Mouse (Mus musculus): Measurements from ENCODE around the gene Tns1.

Tns1 gene

DNA sequence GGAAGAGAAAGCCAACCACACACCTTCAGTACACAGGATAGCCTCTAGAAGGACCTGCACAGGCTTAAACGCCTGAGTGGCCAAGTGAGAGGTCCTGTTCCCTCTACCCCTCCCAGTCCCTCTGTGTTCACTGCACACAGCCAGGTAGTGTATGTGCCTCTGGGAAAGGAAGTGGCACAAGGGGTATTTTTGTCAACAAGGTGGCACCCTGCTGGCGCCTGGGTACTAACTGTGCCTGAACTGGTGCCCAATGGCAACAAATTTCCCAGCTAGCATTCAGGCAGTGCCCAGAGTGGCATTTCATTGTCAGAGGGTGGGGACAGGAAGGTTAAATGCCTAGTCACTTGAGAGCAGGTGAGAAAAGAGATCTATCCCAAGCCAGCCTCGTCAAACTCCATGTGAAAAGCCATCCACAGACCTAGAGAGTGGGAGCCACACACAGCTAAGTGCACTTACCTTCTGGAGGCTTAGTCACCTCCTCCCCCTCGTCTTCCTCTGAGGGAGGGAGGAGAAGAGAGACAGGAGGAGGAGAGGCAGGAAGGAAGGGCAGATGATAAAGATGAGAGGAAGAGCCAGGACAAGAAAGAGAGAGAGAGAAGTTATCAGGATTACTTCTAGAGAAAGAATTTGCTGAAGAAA lies 188.7 kb downstream of the Tns1 start:
- DNase-seq (ENCODE audit: low read depth, low spot score), result no peak

DNA sequence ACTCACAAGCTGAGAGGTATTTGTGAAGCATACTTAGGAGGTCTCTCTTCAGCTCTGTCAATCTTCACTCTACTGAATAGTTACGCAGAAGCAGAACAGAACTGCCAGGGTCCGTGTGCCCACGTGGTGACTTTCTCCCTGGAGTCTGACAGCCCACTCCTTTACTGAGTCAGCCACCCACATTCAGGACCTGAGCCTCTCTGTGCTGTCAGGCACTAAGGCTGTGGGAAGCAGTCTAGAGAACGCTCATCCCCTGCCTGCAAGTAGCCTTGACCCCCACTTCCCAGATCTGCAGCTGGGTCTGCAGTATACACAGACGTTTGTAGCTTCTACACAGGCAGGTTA lies 191.1 kb downstream of the Tns1 start:
- DNase-seq (ENCODE audit: low read depth, low spot score), result no peak

DNA sequence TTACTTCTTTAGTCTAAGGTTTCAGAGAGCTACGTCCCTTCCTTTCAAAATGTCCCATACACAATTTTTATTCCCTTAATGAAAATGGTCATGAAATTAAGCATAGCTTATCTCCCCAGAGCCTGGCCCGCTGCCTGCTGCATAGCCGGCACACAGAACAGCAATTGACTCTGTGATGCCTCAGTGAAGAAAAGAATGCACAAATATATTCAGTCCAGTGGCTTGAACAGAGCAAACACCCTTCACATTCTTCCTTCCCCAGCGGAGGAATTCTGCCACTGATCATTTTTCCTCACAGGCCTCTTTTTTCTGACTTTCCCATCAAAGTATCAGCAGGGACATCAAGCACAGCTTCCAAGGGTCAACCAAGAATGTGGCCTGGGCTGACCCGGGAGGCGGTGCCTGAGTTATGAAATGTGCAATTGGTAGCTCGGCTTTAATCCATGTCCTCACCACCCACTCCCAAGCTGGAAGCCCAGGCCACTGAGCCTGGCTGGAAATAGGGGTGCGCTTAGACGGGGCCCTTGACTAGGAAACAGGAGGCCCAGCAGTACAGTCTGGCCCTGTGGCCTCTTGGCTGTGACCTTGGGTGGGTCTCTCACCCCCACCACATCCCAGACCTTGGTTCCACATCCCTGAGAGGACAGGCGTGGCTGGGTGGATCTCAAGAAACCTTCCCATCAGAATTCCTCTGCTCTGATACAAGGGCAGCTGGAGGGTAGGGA lies 191.7 kb downstream of the Tns1 start:
- no peak for DNase-seq (ENCODE audit: low read depth, low spot score)

DNA sequence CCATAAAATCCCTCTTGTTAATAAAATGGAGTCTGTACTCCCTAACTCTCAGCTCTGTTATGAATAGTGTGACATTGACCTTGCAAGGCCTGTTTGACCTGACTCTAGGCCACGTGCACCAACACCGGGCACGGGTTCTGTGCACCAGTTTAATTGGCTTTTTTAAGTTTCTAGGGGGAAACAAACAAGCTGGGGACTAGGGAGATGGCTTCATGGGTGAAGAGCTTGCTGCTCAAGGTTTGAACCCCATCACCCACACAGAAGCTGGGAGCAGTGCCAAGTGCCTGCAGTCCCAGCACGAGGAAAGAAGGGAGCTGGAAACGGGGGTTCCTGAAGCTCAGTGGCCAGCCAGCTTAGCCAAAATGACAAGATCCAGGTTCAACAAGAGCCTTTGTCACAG lies 192.4 kb downstream of the Tns1 start:
- DNase-seq (ENCODE audit: low read depth, low spot score), result no peak

DNA sequence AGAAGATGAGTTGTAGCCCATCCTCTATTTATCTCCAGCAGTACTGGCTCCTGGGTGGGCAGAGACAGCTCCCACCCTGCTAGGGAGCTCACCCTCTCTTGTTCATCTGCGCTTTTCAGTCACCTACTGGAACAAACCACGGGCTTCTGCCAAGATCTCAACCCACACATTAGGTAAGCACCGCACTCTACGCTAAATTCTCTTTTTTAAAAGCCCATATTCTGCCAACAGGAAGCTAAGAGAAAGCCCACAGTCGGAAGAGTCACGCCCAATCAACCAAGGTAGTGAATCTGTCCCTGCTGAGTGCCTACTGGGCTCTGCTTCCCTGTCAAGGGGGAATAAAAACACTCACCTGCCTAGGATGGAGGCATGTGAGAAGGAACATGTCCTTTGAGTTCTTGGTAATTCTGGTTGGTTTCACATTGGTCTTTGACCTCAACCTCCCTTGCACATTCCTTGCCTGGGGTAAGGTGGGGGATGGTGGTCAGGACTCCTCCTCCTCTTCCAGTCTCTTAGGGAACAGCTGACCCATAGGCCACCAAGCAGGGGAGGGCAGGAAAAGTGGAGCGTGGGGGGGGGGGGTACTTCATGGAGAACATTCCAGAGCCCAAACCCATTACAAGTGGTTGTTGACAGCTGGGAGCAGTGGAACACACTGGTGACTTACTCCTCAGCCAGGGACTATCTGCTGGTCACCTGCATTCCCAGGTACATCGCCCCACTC lies 193.7 kb downstream of the Tns1 start:
- DNase-seq (ENCODE audit: low read depth, low spot score), result no peak

DNA sequence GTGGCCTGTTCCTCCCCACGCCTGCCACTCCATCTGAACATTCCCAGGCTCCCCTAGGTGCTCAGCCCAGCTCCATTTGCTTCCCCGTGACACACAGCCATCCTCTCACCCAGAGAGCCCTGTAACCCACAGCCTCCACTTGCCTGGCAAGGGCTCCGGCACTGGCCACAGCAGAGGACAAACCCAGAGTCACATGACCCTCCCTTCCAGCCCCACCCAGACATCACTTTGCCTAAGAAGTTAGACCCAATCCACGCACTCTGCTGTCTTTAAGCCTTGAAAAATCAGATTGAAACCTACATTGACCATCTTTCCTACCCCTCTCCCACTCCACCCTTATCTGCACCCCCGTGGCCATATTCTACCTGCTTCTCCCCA lies 194.3 kb downstream of the Tns1 start:
- DNase-seq (ENCODE audit: low read depth, low spot score), result no peak

DNA sequence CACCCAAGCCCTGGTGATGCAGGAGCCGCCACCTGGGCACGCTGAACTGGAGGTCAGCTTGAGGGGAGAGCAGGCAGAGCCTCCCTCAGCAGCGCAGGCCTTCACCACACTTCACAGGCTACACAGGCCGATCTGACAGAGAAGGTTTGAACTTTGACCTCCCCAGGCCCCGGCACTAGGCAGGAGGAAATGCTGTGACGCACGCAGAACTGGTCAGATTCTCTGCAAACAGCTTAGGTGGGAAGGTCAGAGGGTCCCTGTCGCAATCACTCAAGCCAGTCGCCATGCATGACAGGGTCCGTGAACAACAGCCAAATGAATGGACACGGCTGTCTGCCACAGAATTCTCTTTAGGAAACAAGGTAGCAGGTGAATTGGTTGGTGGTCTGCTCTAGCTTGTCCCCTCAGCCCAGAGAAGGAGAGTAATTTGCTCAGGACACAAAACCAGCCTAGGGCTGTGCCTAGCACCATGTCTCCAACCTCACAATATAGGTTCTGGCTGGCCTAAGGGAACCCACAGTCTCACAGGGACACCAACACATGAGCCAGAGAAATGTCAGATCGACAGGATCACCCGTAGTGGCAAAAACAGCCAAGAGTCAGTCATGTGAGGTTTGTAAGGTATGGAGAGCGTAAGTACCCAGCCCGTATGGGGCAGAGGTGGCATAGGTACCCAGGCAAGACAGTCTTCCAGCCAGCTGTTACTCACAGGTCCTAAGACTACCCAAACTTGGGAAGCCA lies 194.9 kb downstream of the Tns1 start:
- DNase-seq (ENCODE audit: low read depth, low spot score), result no peak

DNA sequence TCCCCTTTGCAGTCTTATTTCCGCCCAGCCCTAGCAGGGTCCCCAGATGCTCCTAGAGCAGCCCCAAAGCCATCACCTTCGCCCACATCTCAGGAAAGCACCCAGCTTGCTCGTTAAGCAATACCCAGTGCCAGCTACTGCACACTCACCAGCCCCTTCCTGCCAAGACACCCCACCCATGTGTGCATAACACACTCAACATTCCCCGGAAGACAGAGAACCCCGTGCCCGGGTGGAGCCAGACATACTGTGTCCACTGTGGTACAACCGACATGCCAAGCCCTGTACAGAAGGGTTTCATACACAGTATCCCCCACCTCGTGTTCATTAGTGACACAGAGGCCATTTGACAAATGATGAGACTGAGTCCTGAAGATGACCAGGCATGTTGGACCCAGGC lies 195.9 kb downstream of the Tns1 start:
- no peak for DNase-seq (ENCODE audit: low read depth, low spot score)

DNA sequence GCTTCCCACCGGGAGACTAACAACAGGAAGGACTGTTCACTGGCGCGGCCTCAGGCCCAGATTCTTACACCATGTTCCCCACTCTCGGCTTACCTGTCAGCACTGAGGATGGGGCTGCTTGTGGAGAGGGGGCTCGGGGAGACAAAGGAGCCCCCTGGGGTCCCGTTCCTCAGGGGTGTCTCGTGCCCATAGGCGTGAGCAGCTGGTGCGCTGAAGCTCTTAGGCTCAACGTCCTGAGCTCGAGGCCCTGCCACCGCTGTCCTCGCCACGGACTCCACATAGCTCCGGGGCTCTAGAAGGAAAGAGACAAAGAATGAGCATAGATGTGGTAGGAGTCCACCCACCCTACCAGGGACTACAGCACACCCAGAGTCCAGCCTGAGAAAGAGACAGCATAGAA lies 196.4 kb downstream of the Tns1 start:
- DNase-seq (ENCODE audit: low read depth, low spot score), result no peak

DNA sequence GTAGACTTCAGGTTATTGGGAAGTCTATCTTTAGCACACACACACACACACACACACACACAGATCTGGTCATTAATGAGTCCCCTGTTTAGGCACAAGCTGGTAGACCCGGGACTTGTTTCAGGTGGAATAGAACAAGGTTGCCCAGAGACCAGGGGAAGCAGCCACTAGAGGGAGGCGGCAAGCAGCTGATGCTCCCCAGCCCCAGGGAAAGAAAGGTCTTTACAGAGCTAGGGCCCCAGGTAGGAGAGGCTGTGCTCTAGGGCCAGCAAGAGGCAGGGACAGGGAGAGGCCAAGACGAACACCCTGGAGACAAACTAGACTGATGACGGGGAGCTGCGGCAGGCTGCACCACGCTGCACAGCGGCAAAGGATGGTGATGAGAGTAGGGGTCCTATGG lies 198.0 kb downstream of the Tns1 start:
- no peak for DNase-seq (ENCODE audit: low read depth, low spot score)

DNA sequence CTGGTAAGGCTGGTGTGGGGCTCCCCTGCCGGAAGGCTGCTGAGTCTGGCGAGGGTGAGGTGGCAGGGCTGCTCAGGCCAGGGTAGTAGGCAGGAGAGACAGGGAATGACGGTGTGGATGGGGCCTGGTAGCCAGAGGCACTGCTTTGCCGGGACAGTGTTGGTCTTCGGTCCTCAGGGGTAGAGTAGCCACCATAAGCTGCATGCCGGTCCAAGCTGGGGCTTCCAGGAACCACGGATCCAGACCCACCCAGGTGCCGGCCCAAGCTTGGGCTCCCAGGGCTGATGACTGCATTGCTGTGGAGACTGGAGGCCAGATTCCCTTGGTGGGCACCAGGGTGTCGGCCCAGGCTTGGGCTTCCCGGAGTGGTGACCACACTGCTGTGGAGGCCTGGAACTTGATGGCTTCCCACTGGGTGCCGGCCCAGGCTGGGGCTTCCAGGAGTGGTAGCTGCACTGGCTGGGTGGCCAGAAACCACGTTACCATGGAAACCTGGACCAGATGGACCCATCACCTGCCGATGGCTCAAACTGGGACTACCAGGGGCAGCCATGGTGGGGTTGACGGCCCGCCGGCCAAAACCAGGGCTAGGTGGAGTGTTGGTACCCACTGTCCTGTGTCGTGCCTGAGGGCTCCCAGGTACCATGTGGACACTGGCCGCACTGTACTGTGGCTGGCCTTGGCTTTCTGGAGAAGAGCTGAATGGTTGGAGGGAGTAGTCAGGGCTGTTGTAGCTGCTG lies 199.2 kb downstream of the Tns1 start:
- no peak for DNase-seq (ENCODE audit: low read depth, low spot score)

DNA sequence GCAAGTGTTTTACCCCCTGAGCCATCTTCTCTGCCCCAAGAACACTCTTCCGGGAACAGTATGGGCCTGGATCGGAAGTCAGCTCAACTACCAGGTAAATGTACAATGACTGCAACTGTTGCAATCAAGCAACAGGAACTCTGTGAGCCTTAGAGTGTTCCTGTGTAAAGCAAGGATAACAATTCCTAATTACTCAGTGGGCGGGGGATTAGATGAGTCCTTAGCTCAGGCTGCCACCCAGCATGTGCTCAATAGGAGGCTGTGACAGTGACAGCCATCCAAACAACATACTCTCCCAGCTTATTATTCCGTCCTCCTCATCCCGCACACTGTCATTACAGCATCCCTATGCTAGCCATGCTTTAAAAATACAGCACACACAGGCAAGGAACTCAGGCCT lies 200.0 kb downstream of the Tns1 start:
- no peak for DNase-seq (ENCODE audit: low read depth, low spot score)

DNA sequence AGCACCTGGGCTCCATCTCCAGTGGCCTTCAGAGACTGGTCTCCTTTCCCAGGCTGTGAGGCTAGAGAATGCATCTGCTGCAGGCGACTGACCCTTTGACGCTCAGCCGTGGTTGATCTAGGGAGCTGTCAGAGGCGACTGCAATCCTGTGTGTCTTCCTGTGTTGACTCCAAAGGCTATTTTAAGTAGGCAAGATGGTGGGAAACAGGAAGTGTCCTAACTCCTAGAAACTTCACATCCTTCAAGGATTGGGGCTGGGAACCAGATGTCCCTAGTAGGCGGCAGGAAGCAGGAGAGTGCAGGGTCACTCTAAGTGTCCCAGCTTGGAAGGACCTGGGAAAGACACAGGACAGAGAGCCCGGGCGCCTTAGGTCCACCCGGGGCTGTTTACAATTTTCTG lies 201.1 kb downstream of the Tns1 start:
- DNase-seq (ENCODE audit: low read depth, low spot score), result no peak

DNA sequence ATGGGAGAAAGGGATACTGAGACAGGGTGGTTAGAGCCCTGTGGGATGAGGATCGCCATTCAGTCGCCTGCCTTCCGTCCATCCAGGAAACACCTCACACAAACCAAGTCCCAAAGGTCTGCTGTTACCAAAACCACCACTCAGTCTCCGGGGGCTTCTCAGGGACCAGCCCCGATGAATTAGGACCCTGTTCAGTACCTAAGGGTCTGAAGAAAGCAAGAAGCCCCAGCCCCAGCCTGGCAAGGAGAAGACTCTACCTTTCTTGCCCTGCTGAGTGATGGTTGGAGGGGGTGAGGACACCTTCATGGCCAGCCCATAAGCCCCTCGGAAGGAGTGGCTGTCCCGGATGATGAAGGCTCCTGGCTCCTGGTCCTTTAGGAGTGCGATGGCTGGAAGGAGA lies 203.5 kb downstream of the Tns1 start:
- DNase-seq (ENCODE audit: low read depth, low spot score), result no peak

DNA sequence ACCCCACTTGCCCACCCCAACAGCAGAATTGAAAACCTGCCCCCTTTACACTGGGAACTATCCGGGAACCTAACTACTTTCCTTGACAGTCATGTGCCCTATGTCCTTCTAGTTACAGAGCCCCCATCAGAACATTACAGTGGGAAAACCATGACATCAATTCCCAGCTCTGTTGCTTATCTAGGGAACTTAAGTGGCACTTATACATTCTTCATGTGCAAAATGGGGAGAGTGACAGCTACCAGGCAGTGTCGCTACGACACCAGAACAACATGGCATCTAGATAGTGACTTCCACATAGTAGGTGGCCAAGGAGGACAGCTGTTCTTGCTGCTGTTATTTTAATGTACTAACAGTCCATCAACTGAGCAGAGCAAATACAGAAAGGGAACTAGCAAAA lies 204.3 kb downstream of the Tns1 start:
- DNase-seq (ENCODE audit: low read depth, low spot score), result no peak

DNA sequence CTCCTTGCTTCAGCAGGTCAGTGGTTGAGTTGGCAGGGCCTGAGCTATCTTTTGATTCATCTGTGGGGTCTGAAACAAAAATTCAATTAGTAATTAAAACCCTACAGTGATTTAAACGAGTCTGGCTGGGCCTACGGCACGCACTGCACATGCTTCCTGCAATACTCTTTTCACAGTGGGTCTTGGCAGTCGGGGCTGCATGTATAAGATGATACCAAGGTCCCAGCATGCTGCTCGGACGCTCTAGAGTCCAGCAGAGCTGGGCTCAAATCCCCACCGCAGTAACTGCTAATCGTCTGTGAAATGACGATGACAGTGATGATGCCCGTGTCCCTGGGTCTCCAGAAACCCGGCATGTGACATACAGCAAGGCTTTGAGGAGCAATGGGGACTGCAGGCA lies 206.2 kb downstream of the Tns1 start:
- DNase-seq (ENCODE audit: low read depth, low spot score), result no peak

DNA sequence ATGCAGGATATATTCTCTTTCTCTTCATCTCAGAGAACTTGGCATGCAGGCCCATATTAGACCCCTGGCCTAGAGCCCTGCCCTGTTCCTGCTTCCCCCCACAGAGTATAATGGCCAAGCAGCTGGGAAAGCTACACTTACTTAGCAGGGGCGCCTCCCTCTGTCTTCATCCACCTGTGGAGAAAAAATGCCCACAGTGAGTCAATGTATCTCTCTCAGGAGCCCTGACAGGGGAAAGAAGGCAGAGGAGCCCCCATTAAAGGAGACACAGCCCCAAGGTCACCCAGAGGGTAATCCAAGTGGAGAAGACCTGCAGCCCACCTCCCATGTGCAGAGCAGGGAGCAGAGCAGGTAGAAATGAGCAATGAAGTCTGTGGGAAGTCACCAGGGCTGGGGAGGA lies 208.0 kb downstream of the Tns1 start:
- DNase-seq (ENCODE audit: low read depth, low spot score), result no peak

DNA sequence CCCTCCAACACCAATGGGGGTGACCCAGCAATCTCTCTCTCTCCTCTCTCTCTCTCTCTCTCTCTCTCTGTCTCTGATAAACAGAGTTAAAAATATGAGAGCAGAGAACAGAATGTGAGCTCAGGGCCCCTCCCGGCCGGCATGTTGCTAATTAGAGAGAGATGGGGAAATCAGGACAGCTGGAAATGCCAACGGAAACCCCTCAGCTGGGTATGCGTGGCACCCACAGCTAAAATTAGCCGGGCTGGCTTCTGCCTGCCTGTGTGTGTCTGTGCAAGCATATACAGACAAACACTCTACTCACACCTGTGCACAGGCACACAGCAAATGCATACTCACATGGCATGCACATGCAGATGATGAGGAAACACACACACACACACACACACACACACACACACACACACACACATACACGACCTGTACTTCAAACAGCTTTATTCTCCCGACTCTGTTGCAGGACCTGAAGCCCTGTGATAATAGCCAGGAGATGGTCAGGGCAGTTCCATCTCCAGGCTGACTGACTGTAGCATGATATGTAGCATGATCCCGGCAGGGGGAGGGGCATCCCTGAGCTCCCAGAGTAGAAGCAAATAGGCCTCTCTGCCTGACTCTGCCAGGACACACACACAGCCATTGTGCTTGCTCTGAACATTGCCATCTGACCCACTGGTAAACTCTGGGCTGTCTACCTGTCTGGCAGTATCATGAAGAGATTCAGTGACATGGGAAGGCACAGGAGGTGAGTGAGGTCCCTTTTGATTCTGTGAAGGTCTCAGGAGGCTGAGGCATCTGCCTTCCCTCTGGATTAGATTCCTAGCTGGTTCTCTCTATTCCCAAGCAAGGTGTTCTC lies 208.8 kb downstream of the Tns1 start:
- no peak for DNase-seq (ENCODE audit: low read depth, low spot score)

DNA sequence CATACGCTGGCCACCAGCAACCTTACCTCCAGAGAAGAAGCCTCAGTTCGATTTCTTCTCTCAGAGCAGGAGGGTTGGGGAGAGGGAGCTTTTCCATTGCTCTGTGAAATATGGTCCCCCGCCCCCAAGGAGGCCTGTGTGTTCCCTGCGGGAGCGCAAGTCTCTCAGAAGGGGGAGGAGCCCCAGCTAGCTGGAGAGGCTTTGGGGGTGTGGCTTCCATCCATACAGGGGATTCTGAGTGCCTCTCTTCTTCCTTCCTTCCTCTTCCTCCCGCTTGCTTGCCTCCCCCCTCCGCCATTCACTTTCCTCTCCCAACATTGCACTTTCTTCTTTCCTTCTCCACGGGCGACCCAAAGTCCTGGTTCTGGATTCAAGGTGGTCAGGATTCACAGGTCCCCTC lies 210.2 kb downstream of the Tns1 start:
- DNase-seq (ENCODE audit: low read depth, low spot score), result no peak

DNA sequence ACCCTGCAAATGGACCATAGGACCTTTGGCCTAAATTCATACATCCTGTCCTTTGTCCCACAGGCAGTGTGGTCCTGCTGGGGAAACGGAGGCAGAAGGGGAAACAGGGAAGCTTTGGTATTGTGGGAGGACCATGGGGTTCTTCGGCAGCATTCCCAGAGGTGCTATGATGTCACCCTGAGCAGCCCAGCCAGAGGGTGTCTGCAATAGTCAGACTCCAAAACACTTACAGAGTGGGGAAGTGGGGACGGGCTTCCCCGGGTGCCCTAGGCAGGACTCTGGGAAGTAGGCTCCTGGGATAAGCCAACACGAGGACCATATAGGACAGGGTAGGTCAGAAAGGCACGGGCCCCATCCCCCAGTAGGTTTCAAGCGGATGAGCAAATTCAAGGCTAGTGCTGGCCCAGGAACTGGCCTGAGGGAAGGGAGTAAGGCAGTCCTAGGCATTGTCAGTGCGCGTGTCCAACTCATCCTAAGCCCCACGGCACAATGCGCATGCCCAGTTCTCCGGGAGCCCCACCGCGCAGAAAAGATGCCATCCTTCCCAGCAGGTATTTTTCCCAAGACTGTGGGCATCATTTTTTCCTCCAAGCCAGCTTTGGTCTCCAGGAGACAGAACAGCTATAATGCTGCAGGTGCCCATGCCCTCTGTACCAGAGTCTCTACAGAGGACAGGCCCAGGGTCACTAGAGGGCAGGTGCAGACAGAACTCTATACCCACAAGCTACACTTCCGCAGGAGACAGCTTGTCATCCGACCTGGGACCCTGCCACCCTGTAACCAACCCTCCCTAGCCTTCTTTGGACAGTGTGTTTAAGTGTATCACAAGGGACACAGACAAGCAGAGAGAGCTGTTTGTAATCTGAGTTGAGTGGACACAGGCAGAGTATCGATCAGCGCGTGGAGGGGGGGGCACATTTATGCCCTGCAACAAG lies 210.9 kb downstream of the Tns1 start:
- no peak for DNase-seq (ENCODE audit: low read depth, low spot score)
